Mouse (Mus musculus) ES-CJ7 (cell line): ENCODE data around the gene Rtl8b.
"Not testable (repeated sequence)": the region's sequence is repeated elsewhere in the genome, so short reads cannot be mapped to it uniquely, and the experiment has no call there.

Experiments
- DNase-seq: peaks from one replicate; pipeline ENCODE4 v3.0.0; 2011; ENCODE audit warnings: low read depth, low spot score

Rtl8b gene

GRCm38 (mm10) chrX:53670294-53670693 lies at the start of gene Rtl8b:
Gene Rtl8b, minus strand, starts transcription at chrX:53670408.
- DNase-seq, result peak; percentile 69

- DNase-seq, result peak; percentile 62
Observed at GRCm38 (mm10) chrX:53716323-53717182, 46.3 kb upstream of the Rtl8b start.

- DNase-seq, result no peak
Observed at GRCm38 (mm10) chrX:53715942-53716322, 45.7 kb upstream of the Rtl8b start.

GRCm38 (mm10) chrX:53702673-53703072 lies 32.5 kb upstream of the Rtl8b start:
- no peak for DNase-seq

- no peak for DNase-seq
Observed at GRCm38 (mm10) chrX:53699225-53699624, 29.0 kb upstream of the Rtl8b start.

- DNase-seq, result no peak
Observed at GRCm38 (mm10) chrX:53694008-53694777, 24.0 kb upstream of the Rtl8b start.

GRCm38 (mm10) chrX:53693141-53693540 lies 22.9 kb upstream of the Rtl8b start:
- DNase-seq, result no peak

GRCm38 (mm10) chrX:53692065-53692464 lies 21.9 kb upstream of the Rtl8b start:
- DNase-seq, result no peak

GRCm38 (mm10) chrX:53684676-53685075 lies 14.5 kb upstream of the Rtl8b start:
- not testable (repeated sequence) for DNase-seq

- not testable (repeated sequence) for DNase-seq
Observed at GRCm38 (mm10) chrX:53682650-53683049, 12.4 kb upstream of the Rtl8b start.

- not testable (repeated sequence) for DNase-seq
Observed at GRCm38 (mm10) chrX:53676943-53677342, 6.7 kb upstream of the Rtl8b start.

- not testable (repeated sequence) for DNase-seq
Observed at GRCm38 (mm10) chrX:53670696-53671095, 488 bp upstream of the Rtl8b start.

GRCm38 (mm10) chrX:53669557-53670270 lies 494 bp downstream of the Rtl8b start:
- DNase-seq, result not testable (repeated sequence)

- not testable (repeated sequence) for DNase-seq
Observed at GRCm38 (mm10) chrX:53652917-53653316, 17.3 kb downstream of the Rtl8b start.

- peak; percentile 1 for DNase-seq
Observed at GRCm38 (mm10) chrX:53645885-53646284, 24.3 kb downstream of the Rtl8b start.

- peak; percentile 50 for DNase-seq
Observed at GRCm38 (mm10) chrX:53642980-53643961, 26.9 kb downstream of the Rtl8b start, which contains the start of gene Rtl8a. Gene Rtl8a, minus strand, starts transcription at chrX:53643682.

GRCm38 (mm10) chrX:53642604-53642979 lies 27.6 kb downstream of the Rtl8b start:
- not testable (repeated sequence) for DNase-seq

GRCm38 (mm10) chrX:53638107-53638506 lies 32.1 kb downstream of the Rtl8b start:
- not testable (repeated sequence) for DNase-seq
